Mouse (Mus musculus): ENCODE data around the gene Kirrel3.

Kirrel3 gene

DNA sequence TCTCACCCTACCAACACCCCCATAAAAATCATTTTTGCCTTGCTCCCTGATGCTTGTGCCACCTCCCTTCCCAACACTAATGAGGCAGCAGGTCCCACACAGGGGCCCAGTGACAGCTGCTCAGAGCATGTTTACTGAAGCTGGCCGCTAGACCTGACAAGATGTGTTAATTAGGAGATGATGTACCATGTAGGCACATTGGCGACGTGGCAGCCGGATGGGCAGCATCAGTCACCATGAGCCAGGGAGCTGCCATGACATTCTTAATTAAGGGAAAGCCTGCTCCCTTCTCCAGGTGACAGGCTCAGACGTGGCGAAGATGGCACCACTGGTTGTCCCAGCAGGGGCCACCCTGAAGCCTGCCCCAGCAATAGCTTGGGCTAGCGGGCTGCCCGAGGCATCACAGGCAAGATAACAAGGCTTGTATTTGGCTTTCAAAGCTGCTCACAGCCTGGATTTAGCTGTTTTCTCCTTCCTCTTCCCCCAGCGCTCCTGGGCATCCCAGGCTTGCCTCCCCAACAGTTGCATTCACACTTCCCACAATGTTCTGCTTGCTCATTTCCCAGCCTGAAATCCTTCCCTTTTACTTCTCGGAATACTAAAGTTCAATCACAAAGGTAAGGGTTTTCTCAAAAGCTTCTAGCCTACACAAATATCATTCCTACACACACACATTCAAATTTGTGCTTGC lies 357.7 kb downstream of the Kirrel3 start:
- DNase-seq: no peak

DNA sequence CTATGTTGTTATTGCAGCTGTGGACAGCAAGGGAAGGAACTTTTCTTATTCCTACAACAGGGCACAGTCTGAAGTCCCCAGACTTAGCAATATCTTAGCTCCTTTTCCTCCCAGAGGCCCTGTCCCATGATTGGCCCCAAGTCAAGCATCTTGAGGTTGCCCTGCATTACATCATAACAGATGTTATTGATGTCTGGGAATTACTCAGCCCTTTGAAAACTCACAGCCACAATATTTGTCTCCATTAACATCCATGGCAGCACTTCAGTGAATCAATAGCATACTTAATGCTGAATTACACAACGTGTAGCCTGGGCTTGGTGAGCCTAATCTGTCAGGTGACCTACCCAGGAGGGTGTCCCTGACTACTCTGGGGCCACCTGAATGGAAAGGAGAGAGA lies 360.7 kb downstream of the Kirrel3 start:
- DNase-seq: no peak

DNA sequence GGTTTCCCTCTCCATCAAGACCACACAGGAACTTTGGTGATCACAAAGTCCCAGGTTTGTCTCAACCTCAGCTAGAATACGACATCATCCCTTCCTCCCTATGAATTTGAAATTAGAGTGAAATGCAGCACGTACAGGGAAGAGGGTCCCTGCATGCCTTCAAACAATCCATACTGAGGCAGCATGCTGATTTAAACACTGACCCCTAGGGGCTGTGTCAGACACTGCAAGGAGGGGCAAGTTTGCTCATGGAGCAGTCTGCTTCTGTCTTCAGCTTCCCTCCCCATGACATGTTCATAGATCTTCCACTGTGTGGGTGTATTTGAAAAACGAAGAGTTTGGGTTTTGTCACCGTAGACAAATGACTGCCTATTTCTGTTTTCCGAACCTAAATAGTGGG lies 362.0 kb downstream of the Kirrel3 start:
- DNase-seq: no peak

DNA sequence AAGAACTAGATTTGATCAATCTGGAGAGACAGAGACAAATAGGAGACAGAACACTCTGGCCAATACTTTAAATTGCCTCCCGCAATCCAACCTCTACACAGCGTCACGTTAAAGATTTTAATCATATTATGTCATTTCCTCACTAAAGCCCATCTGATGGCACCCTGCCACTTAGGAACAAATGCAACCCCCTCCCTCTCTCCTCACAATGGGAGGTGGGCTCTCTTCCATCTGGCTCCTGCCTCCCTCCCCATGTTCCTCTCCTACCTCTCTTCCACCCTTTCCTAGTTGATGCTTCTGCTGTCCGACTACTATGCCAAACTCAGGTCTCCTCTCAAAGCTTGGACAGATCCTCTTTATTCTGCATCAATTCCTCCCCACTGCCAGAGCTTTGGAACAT lies 365.4 kb downstream of the Kirrel3 start:
- DNase-seq: no peak

DNA sequence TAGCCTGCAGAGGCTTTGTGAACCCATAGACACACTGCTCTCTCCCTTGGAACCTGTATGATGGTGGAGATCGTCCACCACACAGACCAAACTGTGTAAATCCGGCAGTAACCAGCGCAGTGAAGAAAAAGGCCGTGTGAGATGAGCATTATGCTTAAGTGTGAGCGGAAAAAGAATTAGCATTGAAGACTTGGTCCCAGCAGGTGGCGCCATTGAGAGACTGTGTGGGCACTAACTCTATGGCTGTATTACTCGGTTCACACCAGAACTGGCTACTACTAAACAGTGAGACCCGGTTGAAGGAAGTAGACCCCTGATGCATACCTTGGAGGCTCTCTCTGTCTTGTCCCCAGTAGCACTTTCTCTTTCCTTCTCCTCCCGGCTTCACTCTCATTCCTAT lies 371.9 kb downstream of the Kirrel3 start:
- peak; percentile 6 for DNase-seq

DNA sequence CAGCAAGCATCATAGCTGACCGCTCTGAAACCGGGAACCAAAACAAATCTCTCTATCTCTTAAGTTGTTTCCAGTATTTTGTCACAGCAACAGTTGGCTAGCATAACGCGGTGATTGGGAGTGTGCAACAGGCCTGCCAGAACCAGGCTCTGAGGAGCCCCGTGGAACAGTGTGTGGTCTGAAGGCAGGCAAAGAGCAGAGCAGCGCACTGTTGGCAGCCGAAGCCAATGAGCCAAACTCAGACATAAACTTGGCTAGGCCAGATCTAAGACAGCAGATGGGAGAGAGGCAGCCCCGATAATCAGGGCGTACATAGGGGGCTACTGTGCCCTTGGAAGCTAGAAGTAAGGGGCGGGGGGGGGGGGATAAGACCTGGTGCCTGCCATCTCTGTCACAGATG lies 372.4 kb downstream of the Kirrel3 start:
- DNase-seq: no peak

DNA sequence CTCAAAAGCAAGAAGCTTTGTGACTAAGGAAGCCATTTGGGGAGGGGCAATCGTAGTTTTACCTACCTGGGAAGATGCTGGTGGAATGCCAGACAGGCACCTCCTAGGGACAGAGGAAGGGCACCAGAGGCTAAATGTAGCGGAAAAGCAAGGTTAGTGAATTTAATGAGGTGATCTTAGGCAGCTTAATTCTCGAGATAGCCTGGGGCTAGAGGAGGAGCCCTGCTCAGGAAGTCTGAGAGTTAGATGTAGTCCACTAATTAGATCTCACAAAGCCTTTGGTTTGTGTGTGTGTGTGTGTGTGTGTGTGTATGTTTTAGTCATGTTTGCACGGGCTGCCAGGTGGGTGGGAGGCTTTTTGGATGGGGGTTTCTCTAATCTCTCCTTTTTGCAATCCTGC lies 375.2 kb downstream of the Kirrel3 start:
- no peak for DNase-seq

DNA sequence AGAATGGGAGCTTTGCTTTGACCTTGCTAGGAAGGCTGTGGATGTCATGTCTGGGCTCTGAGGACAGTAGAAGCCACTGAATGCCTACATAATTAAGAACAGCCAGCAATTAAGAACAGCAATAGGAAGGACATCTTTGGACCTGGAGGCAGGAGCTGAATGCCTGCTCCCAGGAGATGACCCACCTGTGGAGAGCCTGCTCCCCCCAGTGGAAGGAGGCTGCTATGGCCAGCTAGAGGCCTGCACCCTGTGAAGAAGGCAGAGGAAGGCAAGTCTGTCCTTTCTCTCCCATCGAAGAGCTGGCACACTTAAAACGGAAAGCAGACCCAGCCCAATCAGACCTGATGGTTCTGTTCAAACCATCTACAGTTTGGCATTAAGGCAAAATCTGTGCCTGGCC lies 376.1 kb downstream of the Kirrel3 start:
- DNase-seq: no peak

DNA sequence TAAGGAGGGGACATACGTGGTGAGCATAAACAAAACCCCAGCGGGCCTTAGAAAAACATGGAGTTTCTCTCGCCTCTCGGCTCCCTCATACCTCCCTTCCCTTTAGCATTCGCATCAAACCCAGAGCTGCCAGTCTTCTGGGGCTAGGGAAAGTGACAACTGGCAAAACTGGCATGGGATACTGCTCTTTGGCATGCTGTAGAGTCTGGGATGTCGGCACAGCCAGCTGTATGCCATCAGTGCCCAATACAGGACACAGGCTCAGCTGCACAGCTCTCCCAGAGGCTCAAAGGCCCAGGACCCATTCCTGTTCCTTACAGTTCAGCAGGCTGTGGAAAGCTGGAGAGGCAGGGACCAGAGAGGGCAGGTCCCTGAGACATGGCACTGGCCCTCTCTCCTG lies 379.9 kb downstream of the Kirrel3 start:
- DNase-seq: no peak

DNA sequence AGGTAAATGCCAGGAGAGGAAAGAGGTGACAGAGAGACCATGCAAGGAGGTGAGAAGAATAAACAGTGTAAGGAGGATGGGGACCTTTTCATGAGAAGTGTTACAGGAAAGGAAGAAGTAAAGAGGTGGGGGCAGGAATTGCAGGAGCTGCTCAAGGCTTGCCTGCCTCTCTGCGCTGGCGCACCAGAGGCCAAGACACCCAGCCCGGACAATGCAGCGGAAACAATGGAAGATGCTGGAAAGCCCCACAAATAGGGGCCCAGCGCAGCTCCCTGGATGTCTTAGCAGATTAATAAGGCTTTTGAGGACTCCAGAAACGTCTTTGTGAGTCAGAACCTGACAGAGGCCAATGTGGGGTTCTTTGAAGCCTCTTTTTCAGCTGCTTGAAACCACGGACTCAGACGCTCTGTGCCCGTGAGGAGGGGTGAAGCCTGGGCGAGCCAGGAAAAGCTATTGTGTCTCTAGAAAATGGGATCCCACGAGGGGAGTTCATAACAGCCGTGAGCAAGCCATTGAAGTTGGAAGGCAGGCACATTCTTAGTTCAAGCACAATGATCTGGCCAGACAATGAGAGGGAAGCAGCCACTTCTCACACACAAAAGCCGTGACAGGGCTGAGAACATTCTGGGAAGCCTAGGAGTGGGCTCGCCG lies 385.7 kb downstream of the Kirrel3 start:
- no peak for DNase-seq

DNA sequence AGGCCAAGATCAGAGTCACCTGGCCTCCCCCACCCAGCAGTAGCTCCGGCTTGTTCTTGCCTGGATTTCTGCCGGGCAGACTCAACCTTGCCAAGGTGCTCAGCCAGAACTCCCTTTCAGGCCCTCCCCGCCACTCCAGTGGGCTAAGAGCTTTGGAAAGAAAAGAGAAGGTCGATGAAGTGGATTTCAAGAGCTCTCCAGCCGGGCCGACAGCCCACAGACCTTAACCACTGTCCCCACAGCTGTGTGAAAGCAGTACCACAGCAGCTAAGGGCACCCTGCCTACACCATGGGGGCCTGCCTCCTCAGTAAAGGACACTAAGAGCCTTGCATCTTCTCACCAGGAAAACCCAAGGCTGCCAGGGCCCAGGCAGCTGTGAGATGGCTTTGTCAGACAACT lies 389.5 kb downstream of the Kirrel3 start:
- no peak for DNase-seq

DNA sequence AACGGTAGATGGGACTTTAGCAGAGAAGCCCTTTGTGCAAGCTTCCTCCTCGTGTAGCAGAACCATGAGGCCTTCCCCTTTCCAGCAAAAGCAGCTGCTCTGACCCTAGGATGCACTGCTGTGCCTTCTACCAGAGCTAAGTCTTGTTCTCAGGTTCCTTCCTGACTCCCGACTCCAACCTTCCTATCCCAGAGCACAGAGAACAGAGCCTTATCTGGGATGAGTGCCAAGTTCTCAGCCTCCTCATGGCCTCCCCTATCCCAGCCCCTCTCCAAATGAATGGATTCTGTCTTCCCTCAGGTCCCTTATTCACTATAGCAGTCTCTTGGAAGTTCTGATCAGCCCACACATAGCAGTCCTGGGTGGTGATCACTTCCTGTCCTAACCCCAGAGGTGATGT lies 391.5 kb downstream of the Kirrel3 start:
- DNase-seq: no peak

DNA sequence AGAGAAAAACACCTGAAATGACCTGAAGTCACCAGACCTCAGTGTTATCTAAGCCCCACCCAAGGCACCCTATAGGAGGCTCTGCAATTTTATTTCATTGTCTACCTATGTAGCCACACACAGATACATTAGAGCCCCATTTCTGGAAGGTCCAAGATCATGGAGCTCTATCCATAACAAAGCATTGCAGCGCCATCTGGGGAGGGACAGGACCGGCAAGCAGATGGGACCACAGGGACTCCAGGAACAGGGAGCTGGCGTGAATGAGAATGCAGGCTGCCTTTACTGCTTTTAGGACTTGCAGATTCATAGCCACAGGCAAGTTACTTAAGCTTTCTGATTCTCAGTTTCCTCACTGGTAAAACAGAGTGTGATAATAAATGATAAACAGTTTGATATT lies 392.1 kb downstream of the Kirrel3 start:
- DNase-seq: no peak

DNA sequence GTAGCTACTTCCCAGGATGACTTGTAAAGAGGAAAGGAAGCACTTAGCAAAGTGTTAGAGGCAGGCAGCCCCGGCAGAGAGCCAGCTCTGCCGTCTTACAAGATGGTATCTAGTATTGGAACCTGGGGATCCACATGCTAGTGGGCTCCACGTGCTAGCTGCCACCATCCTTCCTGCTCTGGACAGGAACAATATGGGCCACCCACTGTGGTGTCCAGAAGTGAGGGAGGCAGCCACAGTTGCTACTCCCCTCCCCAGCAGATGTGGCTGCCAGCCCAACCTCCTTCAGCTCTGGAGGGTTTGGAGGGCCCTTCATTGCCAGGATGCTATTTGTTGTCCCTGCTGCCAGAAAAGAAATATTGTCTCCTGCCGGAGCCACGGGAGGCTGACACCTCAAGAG lies 396.1 kb downstream of the Kirrel3 start:
- DNase-seq: no peak

DNA sequence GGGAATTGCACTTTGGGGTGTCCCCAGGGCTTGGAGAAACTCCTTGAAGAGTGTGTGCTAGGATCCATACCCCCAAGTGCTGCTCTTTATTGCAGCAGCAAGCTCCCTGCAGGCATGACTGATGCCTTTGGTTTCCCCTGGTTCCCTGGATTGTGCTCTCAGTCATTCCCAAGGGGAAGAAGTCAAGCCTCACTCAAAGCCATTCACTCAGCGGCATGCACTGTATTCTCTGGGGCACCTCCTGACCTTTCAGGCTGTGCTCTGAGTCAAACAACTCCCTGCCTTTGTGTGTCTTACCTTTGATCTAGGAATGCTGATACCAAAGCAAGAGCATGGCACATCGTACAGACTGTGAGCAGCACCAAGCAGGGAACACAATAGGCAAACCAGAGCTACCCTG lies 396.5 kb downstream of the Kirrel3 start:
- DNase-seq: no peak

DNA sequence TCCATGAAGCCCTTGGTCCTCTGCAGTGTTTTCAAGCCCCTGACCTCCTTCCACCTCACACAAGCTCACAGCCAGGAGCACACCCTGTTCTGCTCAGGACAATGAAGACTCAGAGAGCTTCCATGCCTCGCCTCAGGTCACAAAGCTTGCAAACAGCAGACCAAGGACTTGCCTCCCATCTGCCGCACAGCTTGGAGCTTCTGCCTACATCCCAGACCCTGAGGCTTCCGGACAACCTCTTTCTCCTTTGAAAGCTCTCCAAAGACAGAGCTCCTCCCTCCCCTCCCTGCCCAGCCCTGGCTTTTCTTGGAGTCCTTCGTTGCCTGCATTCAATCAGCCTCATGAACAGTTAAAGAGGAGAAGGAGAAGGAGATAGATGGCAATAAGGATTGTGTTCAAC lies 397.4 kb downstream of the Kirrel3 start:
- no peak for DNase-seq

DNA sequence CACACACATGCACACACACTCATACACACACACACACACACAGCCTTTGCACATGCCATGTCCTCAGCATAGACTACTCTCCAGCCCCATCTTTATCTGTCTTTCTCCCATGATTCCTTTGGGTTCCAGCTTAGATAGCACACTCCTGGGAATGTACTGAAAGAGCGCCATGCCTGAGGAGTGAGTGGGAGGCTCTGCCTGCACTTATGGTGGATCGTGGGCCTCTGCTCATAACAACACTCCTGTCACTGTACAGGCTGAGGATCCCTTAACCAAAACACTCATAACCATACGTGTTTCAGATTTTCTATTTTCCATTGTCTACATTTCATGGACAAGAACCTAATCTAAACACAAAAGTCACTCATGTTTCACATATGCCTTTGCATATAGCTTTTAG lies 398.6 kb downstream of the Kirrel3 start:
- no peak for DNase-seq

DNA sequence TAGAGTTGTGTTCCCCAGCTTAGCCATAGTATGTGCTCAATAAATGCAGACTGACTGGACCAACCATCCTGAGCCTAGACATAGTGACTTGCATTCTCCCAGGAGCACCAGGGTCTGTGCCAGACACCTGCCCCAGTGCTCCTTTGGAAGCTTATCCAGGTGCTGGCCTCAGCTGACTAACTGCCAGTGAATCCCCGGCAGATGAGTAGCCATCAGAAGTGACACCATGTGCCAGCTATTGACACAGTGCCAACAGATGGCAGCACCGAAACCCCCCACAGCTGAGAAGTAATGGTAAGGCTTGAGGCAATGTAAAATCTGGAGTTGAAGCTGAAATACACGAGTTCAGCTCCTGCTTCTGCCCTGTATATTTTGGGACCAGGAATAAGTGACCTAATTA lies 399.2 kb downstream of the Kirrel3 start:
- DNase-seq: no peak

DNA sequence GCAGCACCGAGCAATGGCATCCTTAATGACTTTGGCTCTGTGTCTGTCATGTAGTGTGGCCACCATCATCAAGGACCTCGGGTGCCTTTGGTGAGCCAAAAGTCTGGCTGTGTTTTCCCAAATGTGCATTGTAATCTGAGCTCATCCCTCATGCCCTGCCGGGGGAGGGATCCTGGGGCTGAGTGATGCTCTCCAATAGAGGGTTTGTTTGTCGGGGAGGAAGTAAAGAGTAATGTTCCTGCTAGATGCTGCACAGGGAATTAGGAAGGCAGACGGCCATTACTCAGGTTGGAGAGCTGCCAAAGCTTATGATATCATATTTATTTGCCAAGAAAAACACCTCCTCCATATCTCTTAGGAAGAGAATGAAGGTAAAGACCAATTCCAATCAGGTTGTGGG lies 401.1 kb downstream of the Kirrel3 start:
- no peak for DNase-seq

DNA sequence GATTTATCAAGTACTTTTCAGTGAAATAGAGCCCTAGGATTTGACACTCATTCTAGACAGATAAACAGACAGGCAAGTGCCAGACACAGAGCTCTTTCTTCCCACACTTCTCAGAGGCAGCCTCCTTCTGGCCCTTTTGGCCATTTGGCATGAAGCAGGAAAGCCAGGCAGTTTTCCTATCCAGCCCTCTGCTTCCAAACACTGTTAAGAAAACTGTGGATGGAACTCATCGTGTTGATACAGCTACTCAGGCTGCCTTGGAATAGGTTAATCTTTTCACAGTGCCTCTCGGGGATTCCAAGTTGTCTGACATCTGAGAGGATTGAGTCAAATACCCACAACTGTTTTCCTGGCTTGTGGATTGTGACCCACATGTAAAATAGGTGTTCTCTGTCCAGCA lies 401.5 kb downstream of the Kirrel3 start:
- no peak for DNase-seq

DNA sequence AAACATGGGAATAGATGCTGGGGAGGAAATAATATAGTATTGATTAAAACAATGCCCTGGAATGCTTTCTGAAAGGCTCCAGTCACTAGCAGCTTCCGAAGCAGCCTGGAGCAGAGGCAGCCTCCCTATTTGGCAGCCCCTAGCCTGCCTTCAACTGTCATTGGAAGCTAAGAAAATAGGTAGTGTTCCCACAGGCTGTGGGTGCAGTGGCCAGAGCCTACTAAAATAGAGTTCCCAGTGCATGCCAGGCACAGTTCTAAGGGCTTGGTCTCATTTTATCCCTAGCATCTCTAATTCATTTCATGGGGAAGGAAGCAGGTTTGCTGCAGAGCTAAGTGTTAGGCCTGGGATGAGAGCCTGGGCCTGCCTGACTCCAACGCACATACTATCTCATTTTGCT lies 402.6 kb downstream of the Kirrel3 start:
- DNase-seq: no peak

DNA sequence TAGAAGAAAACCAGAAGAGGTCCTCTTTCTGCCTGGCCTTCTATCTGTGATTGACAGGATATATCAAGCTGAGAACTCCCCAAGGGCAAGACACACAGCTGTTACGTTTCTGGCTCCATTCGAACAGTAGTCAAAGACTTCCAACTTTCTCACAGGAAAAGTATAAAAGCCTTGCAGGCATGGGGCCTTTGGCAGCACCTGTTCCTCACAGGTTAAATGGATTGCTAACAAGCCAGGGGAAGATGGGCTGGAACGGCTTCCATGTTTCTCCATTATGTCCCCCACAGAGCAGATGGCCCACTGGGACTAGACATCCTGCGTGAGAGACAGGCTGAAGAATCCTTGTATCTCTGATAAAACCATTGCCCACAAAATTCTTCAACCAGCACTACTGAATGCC lies 415.5 kb downstream of the Kirrel3 start:
- DNase-seq: no peak

DNA sequence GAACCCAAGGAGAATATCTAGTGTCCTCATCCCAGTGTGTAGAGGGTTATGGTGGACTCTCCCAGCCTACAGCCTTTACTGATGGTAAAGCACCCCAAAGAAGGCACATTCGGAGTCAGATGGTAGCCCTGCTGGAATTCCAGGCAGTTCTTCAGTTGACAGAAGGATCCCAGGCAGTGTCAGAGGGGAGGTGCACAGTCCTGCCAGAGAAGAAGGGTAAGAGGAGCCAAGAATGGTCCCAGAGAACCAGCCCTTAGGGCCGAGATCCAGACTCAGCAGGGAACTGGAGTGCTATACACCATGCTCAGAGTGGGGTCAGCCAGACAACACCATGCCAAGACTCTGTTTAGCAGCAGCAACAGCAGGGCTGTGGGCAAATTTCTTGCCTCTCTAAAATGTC lies 416.2 kb downstream of the Kirrel3 start:
- no peak for DNase-seq

DNA sequence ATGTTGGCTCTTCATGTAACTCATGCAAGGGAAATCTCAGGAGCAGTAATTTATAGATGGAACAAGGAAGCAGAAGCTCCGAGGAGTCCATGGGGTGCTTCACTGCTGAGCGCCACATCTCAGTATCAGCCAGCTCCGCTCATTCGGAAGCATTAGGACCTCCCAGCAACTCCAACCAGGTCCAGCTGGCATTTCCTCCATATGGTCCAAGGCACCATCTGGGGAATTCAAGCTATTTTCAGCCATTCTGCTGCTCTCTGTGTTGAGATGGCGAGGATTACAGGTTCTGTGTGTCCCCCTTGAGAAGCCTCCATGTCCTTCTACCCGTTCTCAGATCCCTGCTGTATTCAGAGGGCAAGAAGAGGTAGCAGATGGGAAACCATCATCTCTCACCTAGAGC lies 419.5 kb downstream of the Kirrel3 start:
- no peak for DNase-seq

DNA sequence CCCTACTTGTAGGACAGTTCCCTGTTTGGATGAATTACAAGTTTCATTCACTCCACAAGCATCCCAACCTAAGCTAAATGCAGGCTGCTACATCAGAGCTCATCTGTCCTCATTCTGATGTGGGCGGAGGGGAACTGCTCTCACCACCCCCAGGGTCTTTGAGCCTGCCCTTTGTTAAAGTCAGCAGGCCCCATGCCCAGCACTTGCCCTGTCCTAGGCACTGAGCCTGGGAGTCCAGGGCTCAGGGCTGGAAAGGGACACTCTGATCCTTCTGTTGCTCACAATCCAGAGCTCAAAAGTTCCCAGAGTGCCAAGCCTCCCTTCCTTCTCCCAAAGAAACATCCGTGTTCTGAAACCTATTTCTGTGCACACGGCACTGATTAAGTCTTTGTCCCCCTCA lies 422.3 kb downstream of the Kirrel3 start:
- DNase-seq: no peak

Measured in thymus, postnatal 14 days (tissue).